Mouse (Mus musculus) activated CD4-positive, CD25-positive, alpha-beta regulatory T cell, adult 4 months (primary cell): ENCODE results near the gene Plin1. TPM values are rescaled to one million over a fixed set of nuclear protein-coding genes. Genes with fewer than 3 reads are reported as not detected.

ENCODE experiments used
- ATAC-seq: one replicate; pipeline ENCODE4 v1.8.0; 2017
- polyA plus RNA-seq, 2 experiments: library from polyadenylated mRNA; unstranded; fragments of 100-300 nt; shearing (Covaris generic); gene quantifications; one replicate each; pipeline ENCODE4 v1.2.1; 2017

Gene Plin1
- not detected for polyA plus RNA-seq

- ATAC-seq = no peak
Measured at GRCm38 (mm10) chr7:79732622-79733021, at the start of gene Plin1. Gene Plin1, minus strand, starts transcription at chr7:79732903.

- ATAC-seq = no peak
Measured at GRCm38 (mm10) chr7:79782516-79782855, 49.8 kb upstream of the Plin1 start.

GRCm38 (mm10) chr7:79781826-79782515 lies 49.3 kb upstream of the Plin1 start:
- no peak for ATAC-seq

GRCm38 (mm10) chr7:79780647-79781626 lies 48.2 kb upstream of the Plin1 start:
- ATAC-seq = peak; percentile 66

- ATAC-seq = no peak
Measured at GRCm38 (mm10) chr7:79771561-79772512, 39.1 kb upstream of the Plin1 start.

GRCm38 (mm10) chr7:79769664-79770063 lies 37.0 kb upstream of the Plin1 start:
- no peak for ATAC-seq

GRCm38 (mm10) chr7:79765991-79766390 lies 33.3 kb upstream of the Plin1 start:
- no peak for ATAC-seq

GRCm38 (mm10) chr7:79762106-79762505 lies 29.4 kb upstream of the Plin1 start:
- ATAC-seq = no peak

- no peak for ATAC-seq
Measured at GRCm38 (mm10) chr7:79761124-79761876, 28.6 kb upstream of the Plin1 start.

GRCm38 (mm10) chr7:79759766-79760165 lies 27.1 kb upstream of the Plin1 start:
- peak; percentile 83 for ATAC-seq

GRCm38 (mm10) chr7:79758176-79758575 lies 25.5 kb upstream of the Plin1 start:
- ATAC-seq = no peak

GRCm38 (mm10) chr7:79756334-79756733 lies 23.6 kb upstream of the Plin1 start:
- no peak for ATAC-seq

GRCm38 (mm10) chr7:79749511-79749910 lies 16.8 kb upstream of the Plin1 start:
- ATAC-seq = no peak

- no peak for ATAC-seq
Measured at GRCm38 (mm10) chr7:79747659-79748058, 15.0 kb upstream of the Plin1 start.

GRCm38 (mm10) chr7:79744585-79744984 lies 11.9 kb upstream of the Plin1 start:
- no peak for ATAC-seq

- ATAC-seq = no peak
Measured at GRCm38 (mm10) chr7:79744051-79744450, 11.3 kb upstream of the Plin1 start.

GRCm38 (mm10) chr7:79742659-79743536 lies 10.2 kb upstream of the Plin1 start, which contains the start of the genes Pex11a and Wdr93:
Gene Pex11a, minus strand, starts transcription at chr7:79743131.
Gene Wdr93, plus strand, starts transcription at chr7:79743163.
- ATAC-seq = peak; percentile 95

- ATAC-seq = peak; percentile 8
Measured at GRCm38 (mm10) chr7:79742277-79742658, 9.6 kb upstream of the Plin1 start.

- ATAC-seq = no peak
Measured at GRCm38 (mm10) chr7:79740279-79740678, 7.6 kb upstream of the Plin1 start.

GRCm38 (mm10) chr7:79738913-79739312 lies 6.2 kb upstream of the Plin1 start:
- no peak for ATAC-seq

GRCm38 (mm10) chr7:79736511-79736910 lies 3.8 kb upstream of the Plin1 start:
- no peak for ATAC-seq
